Mouse (Mus musculus) heart, postnatal 25 days (tissue): ENCODE measurements around the gene Sec16a. TPM values are rescaled to one million over a fixed set of nuclear protein-coding genes. Genes with fewer than 3 reads are reported as not detected.
A peak's percentile ranks its signal among the peaks of the same experiment; 100 is the strongest.

Experiments
- DNase-seq: peaks from one replicate; pipeline ENCODE4 v3.0.0; 2022; ENCODE audit warnings: low spot score
- intact Hi-C: fragments of 180-260 bp; cut with DNase I; formaldehyde crosslinking; loops from one replicate; pipeline ENCODE4 v1.15.1; 2025
- total RNA-seq, 2 experiments: library from RNA; stranded (reverse); gene quantifications; 2 replicates each; pipeline ENCODE4 v1.2.3; 2021

The Sec16a gene
- total RNA-seq, 2 experiments from 2014 or later, result 34.9 to 38.8 TPM

- DNase-seq, result peak; percentile 92
- intact Hi-C loops, result loop anchor here (10.0 kb wide), 1 partner anchor 459 kb away; the partner anchor contains the start of gene Surf6
Observed at GRCm38 (mm10) chr2:26445666-26446445, 840 bp upstream of the Sec16a start.

GRCm38 (mm10) chr2:26444368-26444767 is 648 bp downstream of the Sec16a start:
- no peak for DNase-seq
- intact Hi-C loops, result loop anchor here (10.0 kb wide), 1 partner anchor 460 kb away; the partner anchor contains the start of gene Surf6

- DNase-seq, result no peak
- intact Hi-C loops, result loop anchor here (10.0 kb wide), 1 partner anchor 461 kb away; the partner anchor contains the start of gene Surf6
Observed at GRCm38 (mm10) chr2:26443876-26444275, 1.1 kb downstream of the Sec16a start.

GRCm38 (mm10) chr2:26442843-26443242 is 2.2 kb downstream of the Sec16a start:
- intact Hi-C loops, result loop anchor here (10.0 kb wide), 1 partner anchor 462 kb away; the partner anchor contains the start of gene Surf6
- no peak for DNase-seq

GRCm38 (mm10) chr2:26441688-26442087 is 3.3 kb downstream of the Sec16a start:
- intact Hi-C loops, result loop anchor here (10.0 kb wide), 1 partner anchor 463 kb away; the partner anchor contains the start of gene Surf6
- no peak for DNase-seq

GRCm38 (mm10) chr2:26441261-26441660 is 3.8 kb downstream of the Sec16a start:
- intact Hi-C loops, result loop anchor here (10.0 kb wide), 1 partner anchor 464 kb away; the partner anchor contains the start of gene Surf6
- DNase-seq, result no peak

- intact Hi-C loops, result loop anchor here (10.0 kb wide), 1 partner anchor 465 kb away; the partner anchor contains the start of gene Surf6
- DNase-seq, result no peak
Observed at GRCm38 (mm10) chr2:26439671-26440070, 5.3 kb downstream of the Sec16a start.

GRCm38 (mm10) chr2:26438373-26438772 is 6.6 kb downstream of the Sec16a start:
- intact Hi-C loops, result no loop called here
- no peak for DNase-seq

- DNase-seq, result no peak
- intact Hi-C loops, result no loop called here
Observed at GRCm38 (mm10) chr2:26437221-26437620, 7.8 kb downstream of the Sec16a start.

- DNase-seq, result no peak
- intact Hi-C loops, result no loop called here
Observed at GRCm38 (mm10) chr2:26434791-26435572, 10.0 kb downstream of the Sec16a start.

- no peak for DNase-seq
- intact Hi-C loops, result no loop called here
Observed at GRCm38 (mm10) chr2:26429851-26430250, 15.2 kb downstream of the Sec16a start.

GRCm38 (mm10) chr2:26424541-26424940 is 20.5 kb downstream of the Sec16a start:
- intact Hi-C loops, result no loop called here
- DNase-seq, result no peak

- DNase-seq, result no peak
- intact Hi-C loops, result no loop called here
Observed at GRCm38 (mm10) chr2:26423086-26423485, 21.9 kb downstream of the Sec16a start.

GRCm38 (mm10) chr2:26421969-26422368 is 23.0 kb downstream of the Sec16a start:
- DNase-seq, result no peak
- intact Hi-C loops, result no loop called here

GRCm38 (mm10) chr2:26418120-26418519 is 26.9 kb downstream of the Sec16a start:
- DNase-seq, result no peak
- intact Hi-C loops, result no loop called here

GRCm38 (mm10) chr2:26417066-26417465 is 27.9 kb downstream of the Sec16a start:
- no peak for DNase-seq
- intact Hi-C loops, result no loop called here

- no peak for DNase-seq
- intact Hi-C loops, result loop anchor here (5.0 kb wide), 1 partner anchor 109 kb away; no protein-coding TSS in a partner anchor
Observed at GRCm38 (mm10) chr2:26410931-26411411, 34.0 kb downstream of the Sec16a start.

- intact Hi-C loops, result loop anchor here (5.0 kb wide), 1 partner anchor 108 kb away; no protein-coding TSS in a partner anchor
- no peak for DNase-seq
Observed at GRCm38 (mm10) chr2:26410091-26410490, 34.9 kb downstream of the Sec16a start.

GRCm38 (mm10) chr2:26409362-26409761 is 35.7 kb downstream of the Sec16a start:
- DNase-seq, result no peak
- intact Hi-C loops, result loop anchor here (5.0 kb wide), 1 partner anchor 82 kb away; no protein-coding TSS in a partner anchor
